Mouse (Mus musculus) forebrain, embryonic 14.5 days (tissue): ENCODE measurements around the gene Mup16. TPM values are rescaled to one million over a fixed set of nuclear protein-coding genes. Genes with fewer than 3 reads are reported as not detected.
"Not testable (repeated sequence)": the region's sequence is repeated elsewhere in the genome, so short reads cannot be mapped to it uniquely, and the experiment has no call there.

Experiments
- ATAC-seq: fragments of 200-750 bp; cut with Nextera tagmentation; 2 replicates; pipeline ENCODE4 v1.8.0; 2017; ENCODE audit warnings: mild to moderate bottlenecking, moderate library complexity
- DNase-seq: peaks from one replicate; pipeline ENCODE4 v3.0.0-alpha.2; 2015; ENCODE audit warnings: low spot score
- H3K27ac ChIP-seq: fragments of 300-500 bp; sonication (generic); 2 replicates; pipeline ENCODE4 v1.5.1; 2014; ENCODE audit warnings: low read depth, mild to moderate bottlenecking, control low read depth, low read length, moderate library complexity
- H3K27me3 ChIP-seq: fragments of 300-500 bp; sonication (generic); replicated peaks from 2 replicates; pipeline ENCODE4 v1.6.1; 2014; ENCODE audit warnings: low read length, control low read depth, mixed read lengths; ENCODE audit not compliant: control insufficient read depth, insufficient read depth
- H3K36me3 ChIP-seq: fragments of 300-500 bp; sonication (generic); 2 replicates; pipeline ENCODE4 v1.6.1; 2014; ENCODE audit warnings: low read length, control low read depth; ENCODE audit not compliant: control insufficient read depth, insufficient read depth
- H3K4me1 ChIP-seq: fragments of 300-500 bp; sonication (generic); 2 replicates; pipeline ENCODE4 v1.6.1; 2014; ENCODE audit warnings: antibody characterized with exemption, low read length, control low read depth; ENCODE audit not compliant: control insufficient read depth, insufficient read depth
- H3K4me2 ChIP-seq: fragments of 300-500 bp; sonication (generic); 2 replicates; pipeline ENCODE4 v1.6.1; 2014; ENCODE audit warnings: mild to moderate bottlenecking, control low read depth, low read length
- H3K4me3 ChIP-seq: fragments of 300-500 bp; sonication (generic); 2 replicates; pipeline ENCODE4 v1.5.1; 2014; ENCODE audit warnings: low read depth, low read length, control low read depth
- H3K9ac ChIP-seq: fragments of 300-500 bp; sonication (generic); 2 replicates; pipeline ENCODE4 v1.6.1; 2014; ENCODE audit warnings: mild to moderate bottlenecking, low read length, control low read depth, moderate library complexity
- H3K9me3 ChIP-seq: fragments of 300-500 bp; sonication (generic); replicated peaks from 2 replicates; pipeline ENCODE4 v1.6.1; 2016; ENCODE audit warnings: low read length, control low read depth, mixed read lengths; ENCODE audit not compliant: control insufficient read depth
- WGBS: fragments of 180-500 bp; shearing (Covaris S2); extraction: QIAGEN DNeasy Blood & Tissue Kit; methylation state at CpG from one replicate; pipeline ENCODE4 v1.1.7; 2014; 5-methylcytosine and 5-hydroxymethylcytosine counted together
- polyA plus RNA-seq: library from polyadenylated mRNA; unstranded; fragments of >200 nt; fragmentation: Nextera tagmentation; extraction: Ambion mirVana; gene quantifications from 2 replicates; pipeline ENCODE4 v1.2.1, GENCODE M21; 2014

Mup16 gene
- polyA plus RNA-seq, result not detected in 2 replicates

- not testable (repeated sequence) for ATAC-seq, DNase-seq, H3K9ac ChIP-seq, H3K4me3 ChIP-seq, H3K9me3 ChIP-seq, H3K4me2 ChIP-seq, H3K4me1 ChIP-seq, H3K27me3 ChIP-seq, H3K27ac ChIP-seq, H3K36me3 ChIP-seq
- 96% methylated on average over 2 of the region's 4 CpGs for WGBS
Measured at GRCm38 (mm10) chr4:61519431-61519830, at the start of gene Mup16. Mup16 (minus strand) TSS chr4:61519531.

GRCm38 (mm10) chr4:61555887-61556286, 36.6 kb upstream of the Mup16 start:
- DNase-seq, H3K4me3 ChIP-seq, H3K9me3 ChIP-seq, H3K4me1 ChIP-seq, ATAC-seq, H3K4me2 ChIP-seq, H3K27ac ChIP-seq, H3K36me3 ChIP-seq, H3K27me3 ChIP-seq, H3K9ac ChIP-seq: not testable (repeated sequence)
- 40% methylated on average over 2 of the region's 2 CpGs for WGBS

Other genes with a start within 250 kb of the Mup16 start
- not detected in 2 replicates for gene Mup14, start 215.5 kb downstream of the Mup16 start, polyA plus RNA-seq
- gene Mup15, start 79.8 kb downstream of the Mup16 start, polyA plus RNA-seq, result not detected in 2 replicates
- not detected in 2 replicates for gene Mup17, start 76.3 kb upstream of the Mup16 start, polyA plus RNA-seq
- gene Mup18, start 154.6 kb upstream of the Mup16 start, polyA plus RNA-seq, result not detected in 2 replicates